Mouse (Mus musculus) brown adipose tissue, adult 24 weeks (tissue): ENCODE data around the gene Gm21170. TPM values are rescaled to one million over a fixed set of nuclear protein-coding genes. Genes with fewer than 3 reads are reported as not detected.
"Not testable (repeated sequence)": the region's sequence is repeated elsewhere in the genome, so short reads cannot be mapped to it uniquely, and the experiment has no call there.

Source experiments
- H3K27ac ChIP-seq: fragments of 200-500 bp; replicated peaks from 2 replicates; pipeline ENCODE4 v1.5.1; 2012; ENCODE audit warnings: low read depth, mild to moderate bottlenecking, low read length
- H3K4me1 ChIP-seq: fragments of 200-500 bp; 2 replicates; pipeline ENCODE4 v1.6.1; 2012; ENCODE audit warnings: low read length, mixed read lengths; ENCODE audit not compliant: control insufficient read depth, insufficient read depth, insufficient read length
- H3K4me3 ChIP-seq: fragments of 200-500 bp; 2 replicates; pipeline ENCODE4 v1.5.1; 2012; ENCODE audit warnings: low read depth, mild to moderate bottlenecking, low read length, moderate library complexity; ENCODE audit not compliant: insufficient read depth
- polyA plus RNA-seq: library from polyadenylated mRNA; stranded (reverse); fragments of >200 nt; gene quantifications from 2 replicates; pipeline ENCODE4 v1.2.4, GENCODE M21; 2012; ENCODE audit not compliant: missing spikeins, insufficient read depth, insufficient read length

Gm21170 gene
- polyA plus RNA-seq = not detected in 2 replicates

DNA sequence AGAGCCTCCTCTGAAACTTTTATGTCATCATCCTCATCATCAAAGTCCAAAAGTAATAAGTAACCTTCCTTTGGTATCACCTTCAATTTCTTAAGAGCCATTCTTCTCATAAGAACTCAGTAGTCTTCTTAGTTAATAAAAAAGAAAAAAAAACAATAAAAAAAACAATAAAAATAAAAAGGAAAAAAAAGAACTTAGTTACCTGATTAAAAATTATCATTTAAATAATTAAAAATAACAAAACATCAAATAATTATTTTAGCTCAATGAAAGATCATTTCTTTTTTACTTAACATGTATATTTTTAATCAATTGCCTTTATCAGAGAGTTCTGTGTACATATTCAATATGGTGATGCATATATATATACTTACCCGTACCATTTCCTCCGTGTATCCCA lies at the start of gene Gm21170:
TSS of gene Gm21170 (minus strand) at position 101 of the 400 bp plus-strand sequence.
- H3K27ac ChIP-seq, H3K4me1 ChIP-seq, H3K4me3 ChIP-seq: not testable (repeated sequence)

Other genes starting within 250 kb of the Gm21170 start
- not detected in 2 replicates for gene Gm21256, start 240.1 kb downstream of the Gm21170 start, polyA plus RNA-seq